Mouse (Mus musculus): ENCODE results near the gene Tbrg1. TPM values are rescaled to one million over a fixed set of nuclear protein-coding genes. Genes with fewer than 3 reads are reported as not detected.

Gene Tbrg1
- polyA plus RNA-seq, 1 experiment from 2014 or later: 128 TPM

GRCm38 (mm10) chr9:37669115-37669514, 12.0 kb upstream of the Tbrg1 start, which contains the start of gene Panx3:
TSS of gene Panx3 (minus strand) at chr9:37669235.
- H3K9me3 ChIP-seq (ENCODE audit: control insufficient read depth, low read length): no peaks in the 10 kb centered on the region
- WGBS: 73% methylated on average over 6 of the region's 6 CpGs
- ATAC-seq (replicated peaks; ENCODE audit: low FRiP score) (no peak), DNase-seq (ENCODE audit: low spot score) (no peak)
- H3K27ac ChIP-seq (ENCODE audit: low read depth, low read length): no peak within 1 kb of the TSS
- no peak within 1 kb of the TSS for H3K4me3 ChIP-seq (ENCODE audit: low read depth, low read length)
- H3K9ac ChIP-seq (ENCODE audit: low read length): no peak within 1 kb of the TSS
- no peaks in the 10 kb centered on the region for H3K4me1 ChIP-seq (replicated peaks; ENCODE audit: control insufficient read depth, insufficient read depth, low read length)
- H3K27me3 ChIP-seq (ENCODE audit: control insufficient read depth, insufficient read depth, low read length): no peaks in the 10 kb centered on the region
- H3K36me3 ChIP-seq (ENCODE audit: control insufficient read depth, insufficient read depth, low read length): no peaks in the 10 kb centered on the region
- H3K4me2 ChIP-seq (ENCODE audit: low read depth, low read length, severe bottlenecking): no peak within 1 kb of the TSS

- Histone ChIP-seq H3K4me2 (ENCODE audit: low read depth, low read length, severe bottlenecking) (no peak overlapping the region), H3K27ac (ENCODE audit: low read depth, low read length) (no peak overlapping the region), H3K9ac (ENCODE audit: low read length) (no peak overlapping the region), H3K4me3 (ENCODE audit: low read depth, low read length) (no peak overlapping the region), H3K4me1 (replicated peaks; ENCODE audit: control insufficient read depth, insufficient read depth, low read length) (no peaks in the 10 kb centered on the region), H3K9me3 (ENCODE audit: control insufficient read depth, low read length) (no peaks in the 10 kb centered on the region), H3K27me3 (ENCODE audit: control insufficient read depth, insufficient read depth, low read length) (no peaks in the 10 kb centered on the region), H3K36me3 (ENCODE audit: control insufficient read depth, insufficient read depth, low read length) (no peaks in the 10 kb centered on the region)
- no peak for ATAC-seq (replicated peaks; ENCODE audit: low FRiP score)
- 80% methylated on average over 7 of the region's 7 CpGs for WGBS
- no peak for DNase-seq (ENCODE audit: low spot score)
These were observed 8.9 kb upstream of the Tbrg1 start for GRCm38 (mm10) chr9:37666045-37666444.

GRCm38 (mm10) chr9:37664604-37665003, 7.5 kb upstream of the Tbrg1 start:
- no peak for ATAC-seq (replicated peaks; ENCODE audit: low FRiP score)
- Histone ChIP-seq H3K9me3 (ENCODE audit: control insufficient read depth, low read length) (no peaks in the 10 kb centered on the region), H3K4me1 (replicated peaks; ENCODE audit: control insufficient read depth, insufficient read depth, low read length) (no peaks in the 10 kb centered on the region), H3K9ac (ENCODE audit: low read length) (no peak overlapping the region), H3K4me3 (ENCODE audit: low read depth, low read length) (no peak overlapping the region), H3K27me3 (ENCODE audit: control insufficient read depth, insufficient read depth, low read length) (no peaks in the 10 kb centered on the region), H3K36me3 (ENCODE audit: control insufficient read depth, insufficient read depth, low read length) (no peaks in the 10 kb centered on the region), H3K4me2 (ENCODE audit: low read depth, low read length, severe bottlenecking) (no peak overlapping the region), H3K27ac (ENCODE audit: low read depth, low read length) (no peak overlapping the region)
- DNase-seq (ENCODE audit: low spot score): no peak
- 77% methylated on average over 2 of the region's 2 CpGs for WGBS

- H3K9ac ChIP-seq (ENCODE audit: low read length): no peak overlapping the region
- 79% methylated on average over 1 of the region's 1 CpGs for WGBS
- H3K27me3 ChIP-seq (ENCODE audit: control insufficient read depth, insufficient read depth, low read length): no peaks in the 10 kb centered on the region
- no peak overlapping the region for H3K4me3 ChIP-seq (ENCODE audit: low read depth, low read length)
- DNase-seq (ENCODE audit: low spot score) (no peak), ATAC-seq (replicated peaks; ENCODE audit: low FRiP score) (no peak)
- no peaks in the 10 kb centered on the region for H3K36me3 ChIP-seq (ENCODE audit: control insufficient read depth, insufficient read depth, low read length)
- H3K4me1 ChIP-seq (replicated peaks; ENCODE audit: control insufficient read depth, insufficient read depth, low read length): no peaks in the 10 kb centered on the region
- H3K27ac ChIP-seq (ENCODE audit: low read depth, low read length): no peak overlapping the region
- H3K4me2 ChIP-seq (ENCODE audit: low read depth, low read length, severe bottlenecking): no peak overlapping the region
- H3K9me3 ChIP-seq (ENCODE audit: control insufficient read depth, low read length): no peaks in the 10 kb centered on the region
These were observed 6.1 kb upstream of the Tbrg1 start for GRCm38 (mm10) chr9:37663210-37663609.

- H3K4me3 ChIP-seq (ENCODE audit: low read depth, low read length): no peak overlapping the region
- 87% methylated on average over 6 of the region's 6 CpGs for WGBS
- H3K9ac ChIP-seq (ENCODE audit: low read length): no peak overlapping the region
- H3K4me1 ChIP-seq (replicated peaks; ENCODE audit: control insufficient read depth, insufficient read depth, low read length): no peaks in the 10 kb centered on the region; the same call in 1 of the 2 replicates
- DNase-seq (ENCODE audit: low spot score) (no peak), ATAC-seq (replicated peaks; ENCODE audit: low FRiP score) (no peak)
- H3K9me3 ChIP-seq (ENCODE audit: control insufficient read depth, low read length): no peaks in the 10 kb centered on the region
- no peaks in the 10 kb centered on the region for H3K27me3 ChIP-seq (ENCODE audit: control insufficient read depth, insufficient read depth, low read length)
- H3K27ac ChIP-seq (ENCODE audit: low read depth, low read length): no peak overlapping the region
- no peak overlapping the region for H3K4me2 ChIP-seq (ENCODE audit: low read depth, low read length, severe bottlenecking)
- no peaks in the 10 kb centered on the region for H3K36me3 ChIP-seq (ENCODE audit: control insufficient read depth, insufficient read depth, low read length)
These were observed 2.3 kb upstream of the Tbrg1 start for GRCm38 (mm10) chr9:37659413-37659812.

- Histone ChIP-seq H3K36me3 (ENCODE audit: control insufficient read depth, insufficient read depth, low read length) (peaks cover 2% of the 10 kb centered on the region; the same call in 1 of the 2 replicates), H3K4me3 (ENCODE audit: low read depth, low read length) (peak overlapping the region; percentile 75), H3K4me1 (replicated peaks; ENCODE audit: control insufficient read depth, insufficient read depth, low read length) (no peaks in the 10 kb centered on the region; the same call in 1 of the 2 replicates), H3K4me2 (ENCODE audit: low read depth, low read length, severe bottlenecking) (peak overlapping the region; percentile 63), H3K9me3 (ENCODE audit: control insufficient read depth, low read length) (no peaks in the 10 kb centered on the region), H3K27ac (ENCODE audit: low read depth, low read length) (no peak overlapping the region; the same call in 1 of the 2 replicates), H3K9ac (ENCODE audit: low read length) (peak overlapping the region; percentile 85), H3K27me3 (ENCODE audit: control insufficient read depth, insufficient read depth, low read length) (no peaks in the 10 kb centered on the region)
- WGBS: 2% methylated on average over 10 of the region's 10 CpGs
- DNase-seq (ENCODE audit: low spot score): no peak
- ATAC-seq (replicated peaks; ENCODE audit: low FRiP score): peak; percentile 30; the same call in 1 of the 2 replicates
These were observed 652 bp downstream of the Tbrg1 start for GRCm38 (mm10) chr9:37656439-37656881.

GRCm38 (mm10) chr9:37655961-37656360, 1.2 kb downstream of the Tbrg1 start:
- Histone ChIP-seq H3K9me3 (ENCODE audit: control insufficient read depth, low read length) (no peaks in the 10 kb centered on the region), H3K9ac (ENCODE audit: low read length) (peak overlapping the region; percentile 85), H3K4me3 (ENCODE audit: low read depth, low read length) (peak overlapping the region; percentile 75), H3K4me2 (ENCODE audit: low read depth, low read length, severe bottlenecking) (peak overlapping the region; percentile 63), H3K27me3 (ENCODE audit: control insufficient read depth, insufficient read depth, low read length) (no peaks in the 10 kb centered on the region), H3K36me3 (ENCODE audit: control insufficient read depth, insufficient read depth, low read length) (peaks cover 4% of the 10 kb centered on the region; the same call in 1 of the 2 replicates), H3K27ac (ENCODE audit: low read depth, low read length) (no peak overlapping the region), H3K4me1 (replicated peaks; ENCODE audit: control insufficient read depth, insufficient read depth, low read length) (no peaks in the 10 kb centered on the region; the same call in 1 of the 2 replicates)
- WGBS: 67% methylated on average over 8 of the region's 8 CpGs
- ATAC-seq (replicated peaks; ENCODE audit: low FRiP score) (no peak), DNase-seq (ENCODE audit: low spot score) (no peak)

- WGBS: 85% methylated on average over 5 of the region's 5 CpGs
- Histone ChIP-seq H3K36me3 (ENCODE audit: control insufficient read depth, insufficient read depth, low read length) (peaks cover 12% of the 10 kb centered on the region; the same call in 1 of the 2 replicates), H3K4me1 (replicated peaks; ENCODE audit: control insufficient read depth, insufficient read depth, low read length) (no peaks in the 10 kb centered on the region; the same call in 1 of the 2 replicates)
These were observed 3.3 kb downstream of the Tbrg1 start for GRCm38 (mm10) chr9:37653836-37654235.

GRCm38 (mm10) chr9:37650639-37651038, 6.5 kb downstream of the Tbrg1 start:
- Histone ChIP-seq H3K9ac (ENCODE audit: low read length) (no peak overlapping the region), H3K27ac (ENCODE audit: low read depth, low read length) (no peak overlapping the region), H3K36me3 (ENCODE audit: control insufficient read depth, insufficient read depth, low read length) (peaks cover 12% of the 10 kb centered on the region; the same call in 1 of the 2 replicates), H3K27me3 (ENCODE audit: control insufficient read depth, insufficient read depth, low read length) (no peaks in the 10 kb centered on the region), H3K9me3 (ENCODE audit: control insufficient read depth, low read length) (no peaks in the 10 kb centered on the region), H3K4me1 (replicated peaks; ENCODE audit: control insufficient read depth, insufficient read depth, low read length) (no peaks in the 10 kb centered on the region), H3K4me3 (ENCODE audit: low read depth, low read length) (no peak overlapping the region), H3K4me2 (ENCODE audit: low read depth, low read length, severe bottlenecking) (no peak overlapping the region)
- no peak for DNase-seq (ENCODE audit: low spot score)
- no peak for ATAC-seq (replicated peaks; ENCODE audit: low FRiP score)
- WGBS: 89% methylated on average over 5 of the region's 5 CpGs

More at GRCm38 (mm10) chr9:37653836-37654235, 3.3 kb downstream of the Tbrg1 start:
- H3K4me3 ChIP-seq (ENCODE audit: low read depth, low read length): no peak overlapping the region
- DNase-seq (ENCODE audit: low spot score): no peak
- H3K9me3 ChIP-seq (ENCODE audit: control insufficient read depth, low read length): no peaks in the 10 kb centered on the region
- H3K27me3 ChIP-seq (ENCODE audit: control insufficient read depth, insufficient read depth, low read length): no peaks in the 10 kb centered on the region
- H3K4me2 ChIP-seq (ENCODE audit: low read depth, low read length, severe bottlenecking): no peak overlapping the region
- no peak for ATAC-seq (replicated peaks; ENCODE audit: low FRiP score)
- H3K27ac ChIP-seq (ENCODE audit: low read depth, low read length): no peak overlapping the region
- H3K9ac ChIP-seq (ENCODE audit: low read length): no peak overlapping the region
